Mouse (Mus musculus) CH12.LX (cell line): ENCODE measurements around the gene Olfr726. TPM values are rescaled to one million over a fixed set of nuclear protein-coding genes. Genes with fewer than 3 reads are reported as not detected.

Experiments
- DNase-seq: peaks from one replicate; pipeline ENCODE4 v3.0.0-alpha.2; 2013; ENCODE audit errors: extremely low read depth
- H3K27ac ChIP-seq: 2 replicates; pipeline ENCODE4 v1.5.1; 2012; ENCODE audit warnings: low read depth, mild to moderate bottlenecking, control low read depth, moderate library complexity; ENCODE audit not compliant: insufficient read depth
- H3K27me3 ChIP-seq: replicated peaks from 2 replicates; pipeline ENCODE3; 2012; ENCODE audit warnings: inconsistent platforms
- H3K36me3 ChIP-seq, 2 experiments: replicated peaks in 1 of 2; 2 replicates each; pipeline versions ENCODE3 to v1.6.1; 2012; ENCODE audit warnings: inconsistent platforms in 1 of 2, low read length in 1 of 2, mild to moderate bottlenecking in 1 of 2, mixed read lengths in 1 of 2, moderate library complexity in 1 of 2; ENCODE audit not compliant: control insufficient read depth in 1 of 2, insufficient read depth in 1 of 2
- H3K4me1 ChIP-seq, 2 experiments: 2 replicates each; pipeline ENCODE4 v1.6.1; 2012; ENCODE audit warnings: inconsistent platforms in 1 of 2, moderate library complexity in 1 of 2; ENCODE audit not compliant: insufficient read depth in 2 of 2, control insufficient read depth in 1 of 2
- H3K4me2 ChIP-seq: 2 replicates; pipeline ENCODE4 v1.6.1; 2012; ENCODE audit warnings: low read depth, mild to moderate bottlenecking, control low read depth; ENCODE audit not compliant: poor library complexity, insufficient read depth, severe bottlenecking
- H3K4me3 ChIP-seq, 3 experiments: fragments of 150-350 bp in 1 of 3; sonication (generic) in 1 of 3; replicated peaks in 1 of 3; 2 replicates each; pipeline versions ENCODE3 to v1.5.1; 2011 to 2012; ENCODE audit warnings: low read depth in 2 of 3, low read length in 2 of 3, mild to moderate bottlenecking in 2 of 3, moderate library complexity in 2 of 3, control low read depth in 1 of 3, improper control_type of control experiment in 1 of 3, inconsistent platforms in 1 of 3, mixed read lengths in 1 of 3; ENCODE audit not compliant: poor library complexity in 1 of 3
- H3K79me2 ChIP-seq: replicated peaks from 2 replicates; pipeline ENCODE4 v1.6.1; 2012; ENCODE audit warnings: mild to moderate bottlenecking, moderate library complexity; ENCODE audit not compliant: control insufficient read depth, poor library complexity, insufficient read depth, severe bottlenecking; ENCODE audit errors: extremely low read depth
- H3K9ac ChIP-seq: 2 replicates; pipeline ENCODE4 v1.6.1; 2012; ENCODE audit warnings: low read depth, mild to moderate bottlenecking, control low read depth, moderate library complexity; ENCODE audit not compliant: insufficient read depth
- H3K9me3 ChIP-seq: replicated peaks from 2 replicates; pipeline ENCODE3; 2012; ENCODE audit warnings: low read length, inconsistent platforms, mixed read lengths
- CHD1 ChIP-seq: IDR thresholded peaks from 2 replicates; pipeline ENCODE4 v1.6.1; 2012; ENCODE audit warnings: low read depth, low read length, improper control_type of control experiment, inconsistent platforms
- CTCF ChIP-seq, 2 experiments: IDR thresholded peaks in 1 of 2; conservative IDR thresholded peaks in 1 of 2; 2 replicates each; pipeline ENCODE4 v1.5.1; 2011 to 2012; ENCODE audit warnings: low read depth in 2 of 2, low read length in 2 of 2, improper control_type of control experiment in 1 of 2, inconsistent platforms in 1 of 2, mild to moderate bottlenecking in 1 of 2, moderate library complexity in 1 of 2
- E2F4 ChIP-seq: IDR thresholded peaks from 2 replicates; pipeline ENCODE4 v1.6.1; 2011; ENCODE audit warnings: low read depth, low read length, improper control_type of control experiment; ENCODE audit not compliant: insufficient replicate concordance
- ELF1 ChIP-seq: IDR thresholded peaks from 2 replicates; pipeline ENCODE4 v1.6.1; 2014; ENCODE audit warnings: low read depth, mild to moderate bottlenecking, inconsistent platforms, low read length, improper control_type of control experiment
- IRF4 ChIP-seq: IDR thresholded peaks from 2 replicates; pipeline ENCODE4 v1.6.1; 2014; ENCODE audit warnings: low read depth, mild to moderate bottlenecking, inconsistent platforms, low read length, improper control_type of control experiment
- JUND ChIP-seq: conservative IDR thresholded peaks from 2 replicates; pipeline ENCODE4 v1.6.1; 2011; ENCODE audit warnings: low read depth, low read length, improper control_type of control experiment
- KAT2A ChIP-seq: IDR thresholded peaks from 2 replicates; pipeline ENCODE4 v1.6.1; 2012; ENCODE audit warnings: low read length, improper control_type of control experiment, inconsistent platforms; ENCODE audit not compliant: insufficient replicate concordance
- MAFK ChIP-seq: IDR thresholded peaks from 2 replicates; pipeline ENCODE4 v1.6.1; 2011; ENCODE audit warnings: low read length, improper control_type of control experiment; ENCODE audit not compliant: insufficient replicate concordance
- MAZ ChIP-seq: IDR thresholded peaks from 2 replicates; pipeline ENCODE4 v1.6.1; 2012; ENCODE audit warnings: low read depth, mild to moderate bottlenecking, inconsistent platforms, low read length, improper control_type of control experiment, moderate library complexity
- MYC ChIP-seq: IDR thresholded peaks from 2 replicates; pipeline ENCODE4 v1.6.1; 2011; ENCODE audit warnings: low read depth, mild to moderate bottlenecking, improper control_type of control experiment, low read length
- NELFE ChIP-seq: IDR thresholded peaks from 2 replicates; pipeline ENCODE4 v1.6.1; 2011; ENCODE audit warnings: low read depth, low read length, improper control_type of control experiment
- PAX5 ChIP-seq: IDR thresholded peaks from 2 replicates; pipeline ENCODE4 v1.6.1; 2012; ENCODE audit warnings: low read length, inconsistent platforms, mixed read lengths
- POLR2A ChIP-seq: IDR thresholded peaks from 2 replicates; pipeline ENCODE4 v1.6.1; 2011; ENCODE audit warnings: low read depth, mild to moderate bottlenecking, improper control_type of control experiment, low read length
- RAD21 ChIP-seq: IDR thresholded peaks from 2 replicates; pipeline ENCODE4 v1.6.1; 2011; ENCODE audit warnings: low read depth, mild to moderate bottlenecking, low read length, improper control_type of control experiment, moderate library complexity
- SIN3A ChIP-seq: IDR thresholded peaks from 2 replicates; pipeline ENCODE4 v1.6.1; 2012; ENCODE audit warnings: low read length, improper control_type of control experiment, inconsistent platforms
- USF2 ChIP-seq: conservative IDR thresholded peaks from 2 replicates; pipeline ENCODE4 v1.6.1; 2011; ENCODE audit warnings: low read depth, low read length, improper control_type of control experiment
- ZMIZ1 ChIP-seq: IDR thresholded peaks from 2 replicates; pipeline ENCODE4 v1.6.1; 2012; ENCODE audit warnings: low read depth, mild to moderate bottlenecking, inconsistent platforms, low read length, improper control_type of control experiment
- ZNF384 ChIP-seq: IDR thresholded peaks from 2 replicates; pipeline ENCODE4 v1.6.1; 2012; ENCODE audit warnings: low read depth, low read length, improper control_type of control experiment, inconsistent platforms
- dilution Hi-C: fragments of 300-500 bp; cut with MboI; formaldehyde crosslinking; loops from 2 replicates; pipeline ENCODE4 v1.14.3; 2020; ENCODE audit warnings: low sequenced_read_pairs; ENCODE audit not compliant: extremely low pct_unique_long_range_greater_than_20kb, extremely low pct_ligation_motif_present
- in situ Hi-C: fragments of 300-500 bp; cut with MboI; formaldehyde crosslinking; loops from 3 replicates; pipeline ENCODE4 v1.14.3; 2019; ENCODE audit warnings: low sequenced_read_pairs, low pct_ligation_motif_present, low pct_unique_long_range_greater_than_20kb, mixed read lengths
- polyA plus RNA-seq: library from polyadenylated mRNA; unstranded; fragments of >175 nt; gene quantifications from 2 replicates; pipeline ENCODE4 v1.2.1, GENCODE M21; 2012; ENCODE audit warnings: low read depth; ENCODE audit not compliant: insufficient read length
- total RNA-seq, 2 experiments: library from RNA; depleted of rRNA; stranded (reverse); fragments of 300-350 nt in 1 of 2; fragments of >200 nt in 1 of 2; gene quantifications; 2 replicates each; pipeline ENCODE4 v1.2.3; 2012 to 2014

The Olfr726 gene
- total RNA-seq (2012; rRNA removed): not detected in 2 replicates
- total RNA-seq (2014; rRNA removed): not detected in 2 replicates
- polyA plus RNA-seq: not detected in 2 replicates

- no peaks in the 10 kb centered on the region for H3K27me3 ChIP-seq
- no peak within 1 kb of the TSS for H3K4me3 ChIP-seq
- in situ Hi-C loops (no loop called here), dilution Hi-C loops (no loop called here)
- no peaks in the 10 kb centered on the region for H3K9me3 ChIP-seq
- no peaks in the 10 kb centered on the region for H3K79me2 ChIP-seq
- DNase-seq: no peak
- H3K4me2 ChIP-seq: no peak within 1 kb of the TSS
- no peaks in the 10 kb centered on the region; a peak in 1 of 4 replicates for H3K4me1 ChIP-seq
- TF ChIP-seq RAD21: no peak
- no peak for TF ChIP-seq NELFE
- TF ChIP-seq CHD1: no peak
- no peak for TF ChIP-seq POLR2A
- TF ChIP-seq USF2: no peak
- no peak for TF ChIP-seq KAT2A
- no peak for TF ChIP-seq JUND
- TF ChIP-seq PAX5: no peak
- no peak for TF ChIP-seq CTCF (conservative IDR thresholded peaks at IDR 0.05 in 1 of 2, IDR thresholded peaks at IDR 0.05 in 1 of 2; ENCODE audit: low read depth in 2 of 2, low read length in 2 of 2)
- no peak for TF ChIP-seq MYC
- no peak for TF ChIP-seq MAZ
- no peak within 1 kb of the TSS for H3K9ac ChIP-seq
- H3K36me3 ChIP-seq: no peaks in the 10 kb centered on the region
- H3K27ac ChIP-seq: no peak within 1 kb of the TSS
These were observed at the start of gene Olfr726 for GRCm38 (mm10) chr14:50090853-50091252. TSS of gene Olfr726 (minus strand) at chr14:50090953.

DNA sequence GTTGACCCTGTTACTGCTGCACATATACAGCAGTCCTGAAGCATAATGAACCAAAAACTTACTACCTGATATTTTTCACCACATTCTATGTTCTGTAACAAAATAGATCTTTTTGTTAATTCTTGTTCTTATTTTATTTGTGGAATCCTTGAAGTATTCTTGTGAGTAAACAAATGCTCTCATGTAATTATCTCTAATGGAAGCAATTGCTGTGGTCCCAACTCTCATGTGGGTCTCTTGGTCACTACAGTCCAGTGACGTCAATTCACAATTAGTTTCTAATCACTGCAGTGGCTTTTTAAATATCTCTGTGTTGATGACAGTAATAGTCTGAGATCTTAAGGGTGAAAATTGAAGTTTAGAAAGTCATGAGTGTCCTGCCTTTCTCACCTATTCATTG lies 32.1 kb upstream of the Olfr726 start, which contains the start of gene Olfr727:
TSS of gene Olfr727 (plus strand) at position 301 of the 400 bp plus-strand sequence.
- in situ Hi-C loops (no loop called here), dilution Hi-C loops (no loop called here)
- Histone ChIP-seq H3K4me1 (no peaks in the 10 kb centered on the region), H3K4me2 (no peak within 1 kb of the TSS), H3K4me3 (no peak within 1 kb of the TSS), H3K27me3 (no peaks in the 10 kb centered on the region), H3K27ac (no peak within 1 kb of the TSS), H3K79me2 (no peaks in the 10 kb centered on the region), H3K9me3 (no peaks in the 10 kb centered on the region), H3K36me3 (no peaks in the 10 kb centered on the region), H3K9ac (no peak within 1 kb of the TSS)
- TF ChIP-seq SIN3A (no peak), ELF1 (no peak), IRF4 (no peak), MAFK (no peak), PAX5 (no peak), POLR2A (no peak), E2F4 (no peak), USF2 (no peak), ZMIZ1 (no peak), ZNF384 (no peak), CTCF (conservative IDR thresholded peaks at IDR 0.05 in 1 of 2, IDR thresholded peaks at IDR 0.05 in 1 of 2; ENCODE audit: low read depth in 2 of 2, low read length in 2 of 2) (no peak)
- DNase-seq: no peak
